Mouse (Mus musculus) heart, adult 18-20 months (tissue): ENCODE data around the gene Eml4. TPM values are rescaled to one million over a fixed set of nuclear protein-coding genes. Genes with fewer than 3 reads are reported as not detected.
A peak's percentile ranks its signal among the peaks of the same experiment; 100 is the strongest.

ENCODE experiments used
- DNase-seq, 2 experiments: peaks; one replicate each; pipeline ENCODE4 v3.0.0; 2021 to 2022; ENCODE audit warnings: mixed read lengths in 1 of 2
- long read RNA-seq, 2 experiments: library from polyadenylated mRNA; stranded (forward); transcript quantifications; one replicate each; pipeline ENCODE4 v2.0.0; 2021
- total RNA-seq, 2 experiments: library from RNA; stranded (reverse); gene quantifications; 2 replicates each; pipeline ENCODE4 v1.2.3; 2021

Gene Eml4
- total RNA-seq = 1 to 10 TPM; 4.3 to 4.4 TPM
- long read RNA-seq, experiment 1, full-length matches to known transcripts = 2 of 5 reads
- long read RNA-seq, experiment 1, partial matches to known transcripts = 0 of 5 reads
- long read RNA-seq, experiment 1, other reads (novel, unspliced or antisense) = 3 of 5 reads
- long read RNA-seq, experiment 2, partial matches to known transcripts = 1 of 1 reads
- long read RNA-seq, experiment 2, other reads (novel, unspliced or antisense) = 0 of 1 reads

- DNase-seq = peak; percentile 96
Observed at GRCm38 (mm10) chr17:83350379-83351091, at the start of gene Eml4. Eml4 (plus strand) TSS chr17:83350931.

- DNase-seq = no peak
Observed at GRCm38 (mm10) chr17:83301433-83301832, 49.3 kb upstream of the Eml4 start.

- DNase-seq = no peak
Observed at GRCm38 (mm10) chr17:83304089-83304822, 46.5 kb upstream of the Eml4 start.

GRCm38 (mm10) chr17:83306964-83307640, 43.6 kb upstream of the Eml4 start:
- DNase-seq = no peak

- DNase-seq = no peak
Observed at GRCm38 (mm10) chr17:83307641-83308296, 43.0 kb upstream of the Eml4 start.

- DNase-seq = no peak
Observed at GRCm38 (mm10) chr17:83308451-83308850, 42.3 kb upstream of the Eml4 start.

GRCm38 (mm10) chr17:83309243-83309642, 41.5 kb upstream of the Eml4 start:
- no peak for DNase-seq

GRCm38 (mm10) chr17:83311806-83312205, 38.9 kb upstream of the Eml4 start:
- DNase-seq = peak in 1 of 2 experiments; percentile 22

GRCm38 (mm10) chr17:83312244-83312918, 38.4 kb upstream of the Eml4 start:
- DNase-seq = peak; percentile 61 to 75

GRCm38 (mm10) chr17:83313046-83313689, 37.6 kb upstream of the Eml4 start:
- DNase-seq = no peak

GRCm38 (mm10) chr17:83315476-83315875, 35.3 kb upstream of the Eml4 start:
- DNase-seq = no peak

GRCm38 (mm10) chr17:83322621-83323335, 28.0 kb upstream of the Eml4 start:
- DNase-seq = peak; percentile 74 to 84

- DNase-seq = peak in 1 of 2 experiments; percentile 45
Observed at GRCm38 (mm10) chr17:83323410-83324268, 27.1 kb upstream of the Eml4 start.

- DNase-seq = no peak
Observed at GRCm38 (mm10) chr17:83324269-83324616, 26.5 kb upstream of the Eml4 start.

- no peak for DNase-seq
Observed at GRCm38 (mm10) chr17:83335183-83335584, 15.5 kb upstream of the Eml4 start.

GRCm38 (mm10) chr17:83337051-83337898, 13.5 kb upstream of the Eml4 start:
- no peak for DNase-seq

- DNase-seq = no peak
Observed at GRCm38 (mm10) chr17:83339368-83340085, 11.2 kb upstream of the Eml4 start.
